Mouse (Mus musculus) spleen, embryonic (tissue): Measurements from ENCODE around the gene Tmem183a.

Experiments
- CTCF ChIA-PET: fragments of 350-600 bp; sonication (Branson Sonifier 250); formaldehyde crosslinking; loops from one replicate; lab custom pipeline; 2022; lab: Charles Lee

Gene Tmem183a

DNA sequence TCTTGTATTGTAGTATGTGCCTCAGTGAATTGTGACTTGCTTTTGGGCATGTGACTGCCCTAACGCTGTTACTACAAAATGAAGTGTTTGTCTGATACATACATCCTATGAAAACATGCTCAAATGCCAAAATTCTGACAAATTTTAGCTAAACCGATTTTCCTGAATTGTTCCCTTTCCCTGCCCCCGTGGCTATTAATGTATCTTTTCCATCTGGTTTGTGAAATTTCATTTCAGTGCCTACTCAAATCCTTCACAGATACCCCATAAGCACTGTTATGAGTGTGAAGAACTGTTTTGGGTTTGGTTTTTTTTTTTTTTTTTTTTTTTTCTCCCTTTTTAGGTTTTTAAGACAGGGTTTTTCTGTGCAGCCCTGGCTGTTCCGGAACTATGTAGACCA lies 16.7 kb downstream of the Tmem183a start:
- CTCF ChIA-PET = interaction anchor here (0.7 kb wide), 1 partner anchor 286 kb away, joined by 12 read pairs; no protein-coding TSS in a partner anchor

GRCm38 (mm10) chr1:134344005-134344950 lies 17.5 kb downstream of the Tmem183a start:
- CTCF ChIA-PET = interaction anchor here (0.7 kb wide), 1 partner anchor 285 kb away, joined by 12 read pairs; no protein-coding TSS in a partner anchor

GRCm38 (mm10) chr1:134343567-134343966 lies 18.2 kb downstream of the Tmem183a start:
- CTCF ChIA-PET = no interaction called here

DNA sequence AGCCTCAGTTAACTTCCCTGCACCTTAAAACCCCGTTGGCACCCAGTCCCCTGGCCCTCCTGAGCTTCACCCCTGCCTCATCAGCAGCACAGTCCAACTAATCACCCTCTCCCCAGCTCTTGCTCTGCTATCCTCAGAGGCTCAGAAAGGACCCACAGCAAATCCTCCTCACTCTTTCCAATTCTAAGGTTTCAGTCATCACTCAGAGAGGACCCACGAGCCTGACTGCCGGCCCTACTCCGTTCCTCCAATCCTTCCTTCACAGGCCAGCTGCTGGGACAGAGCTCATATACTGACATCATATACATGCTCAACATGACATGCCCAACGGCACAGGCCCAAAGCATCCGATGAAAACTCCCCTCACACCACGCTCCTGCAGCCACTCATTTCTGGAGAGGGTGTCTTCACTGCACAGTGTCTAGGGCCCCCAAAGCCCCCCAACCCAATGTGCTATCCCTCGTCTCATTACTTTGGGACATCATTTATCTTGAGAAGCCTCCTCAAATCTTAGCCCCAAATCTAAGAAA lies 18.9 kb downstream of the Tmem183a start:
- CTCF ChIA-PET = no interaction called here

GRCm38 (mm10) chr1:134342278-134342664 lies 19.5 kb downstream of the Tmem183a start:
- CTCF ChIA-PET = no interaction called here

GRCm38 (mm10) chr1:134341641-134342277 lies 20.0 kb downstream of the Tmem183a start:
- CTCF ChIA-PET = no interaction called here

DNA sequence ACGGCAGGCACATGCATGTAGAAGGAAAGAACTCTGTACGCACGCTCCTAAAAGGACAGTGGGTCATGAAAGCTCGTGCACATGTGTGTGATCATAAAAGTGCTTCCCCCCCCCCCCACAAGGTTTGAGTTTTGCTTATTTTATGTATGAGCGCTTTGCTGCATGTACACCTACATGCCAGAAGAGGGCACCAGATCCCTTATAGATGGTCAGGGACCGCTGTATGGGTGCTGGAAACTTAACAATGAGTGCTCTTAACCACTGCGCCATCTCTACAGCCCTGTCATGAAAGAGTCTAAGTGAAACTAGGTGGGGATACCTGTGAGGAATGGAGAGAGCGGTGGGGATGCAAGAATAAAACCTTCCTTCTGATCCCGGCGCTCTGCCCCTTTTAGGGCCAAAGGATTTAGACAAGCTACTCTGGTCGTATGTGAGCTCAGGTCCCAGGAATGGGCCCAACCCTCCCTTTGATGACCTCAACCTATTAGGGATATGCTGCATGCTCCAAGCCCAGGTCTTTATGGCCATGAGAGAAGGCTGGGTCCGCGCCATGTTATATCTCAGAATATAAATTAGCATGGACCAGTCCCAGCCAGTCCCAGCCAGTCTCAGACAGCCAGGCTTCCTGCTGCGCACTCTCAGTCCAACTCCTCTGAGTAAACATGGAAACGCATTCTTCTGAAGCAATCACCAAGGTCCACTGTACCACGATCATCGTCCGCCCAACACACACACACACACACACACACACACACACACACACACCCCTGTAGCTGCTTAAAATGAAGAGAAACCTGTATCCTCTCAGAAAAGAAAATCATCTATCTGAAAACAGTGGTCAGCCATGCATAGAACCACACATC lies 21.8 kb downstream of the Tmem183a start:
- CTCF ChIA-PET = interaction anchor here (0.6 kb wide), 1 partner anchor 163 kb away, joined by 4 read pairs; no protein-coding TSS in a partner anchor

GRCm38 (mm10) chr1:134339162-134339561 lies 22.6 kb downstream of the Tmem183a start:
- CTCF ChIA-PET = no interaction called here

DNA sequence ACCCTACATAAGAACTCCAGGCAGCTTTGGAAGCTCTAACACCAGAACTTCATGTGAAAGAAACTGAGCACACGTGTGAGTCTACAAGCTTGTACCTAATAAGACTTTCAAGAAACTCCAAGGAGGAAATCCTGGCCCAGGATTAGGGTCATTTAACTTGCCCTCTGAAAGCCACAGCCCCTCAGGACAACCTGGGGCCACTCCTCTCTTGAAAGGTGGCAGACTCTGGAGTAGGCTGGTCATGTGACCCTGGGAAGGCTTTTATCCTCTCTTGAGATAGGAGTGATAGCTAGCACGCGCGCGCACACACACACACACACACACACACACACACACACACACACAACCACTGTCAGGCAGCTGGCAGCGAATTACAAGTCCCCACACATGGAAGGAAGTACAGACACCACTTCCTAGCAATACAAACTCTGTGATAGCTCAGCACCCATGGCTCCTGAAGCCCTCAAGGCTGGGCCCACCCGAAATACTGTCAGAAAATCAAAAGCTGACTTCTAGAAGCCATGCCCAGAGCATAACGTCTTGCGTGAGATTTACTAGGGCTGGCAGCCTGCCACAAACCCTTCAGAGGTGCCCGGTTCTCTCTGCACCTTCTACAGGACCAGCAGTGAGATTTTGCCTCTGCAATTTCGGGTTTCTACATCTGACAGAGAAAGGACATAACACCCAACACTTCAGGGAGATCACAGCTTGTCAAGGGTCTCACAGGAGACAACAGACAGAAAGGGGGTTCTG lies 24.6 kb downstream of the Tmem183a start:
- CTCF ChIA-PET = no interaction called here

DNA sequence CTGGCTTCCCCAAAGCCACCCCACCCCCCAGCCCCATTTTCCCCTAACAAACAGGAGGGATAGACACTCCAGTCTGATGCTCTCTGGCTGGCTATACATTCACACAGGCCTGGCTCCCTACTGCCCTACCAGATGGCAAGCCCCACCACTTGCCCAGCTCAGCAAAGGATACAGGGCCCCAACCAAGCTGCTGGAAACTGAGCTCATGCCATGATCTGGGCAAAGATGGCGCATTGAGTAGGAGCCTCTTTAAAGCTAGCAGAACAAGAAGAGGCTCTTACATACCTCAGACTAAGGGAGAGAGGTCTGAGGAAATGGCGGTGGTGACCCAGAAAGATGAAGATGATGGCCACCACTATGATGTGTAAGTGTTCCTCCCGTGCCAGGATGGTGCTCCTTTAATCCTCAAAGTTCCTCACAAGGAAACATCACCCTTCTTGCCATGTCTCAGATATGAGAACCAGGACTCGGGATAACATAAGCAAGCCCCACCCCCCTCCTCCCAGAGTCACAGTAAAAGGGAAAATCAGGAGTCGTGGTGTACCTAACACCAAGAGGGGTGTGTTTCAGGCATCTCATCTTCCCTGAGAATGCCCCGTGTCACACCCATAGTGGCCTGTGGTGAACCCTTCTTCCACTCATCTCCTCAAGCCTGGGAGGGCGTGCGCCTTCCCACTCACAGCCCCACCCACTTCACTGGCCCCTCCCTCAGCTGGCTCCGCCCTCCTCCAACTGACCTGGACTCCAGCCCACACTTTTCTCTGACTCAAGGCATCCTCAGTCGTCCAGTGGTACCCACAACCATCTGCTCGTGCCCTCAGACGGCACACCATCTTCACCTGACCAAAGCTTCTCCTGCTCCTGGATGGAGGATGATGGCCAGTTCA lies 25.6 kb downstream of the Tmem183a start:
- CTCF ChIA-PET = no interaction called here

- CTCF ChIA-PET = no interaction called here
Measured at GRCm38 (mm10) chr1:134335211-134335923, 26.4 kb downstream of the Tmem183a start.

DNA sequence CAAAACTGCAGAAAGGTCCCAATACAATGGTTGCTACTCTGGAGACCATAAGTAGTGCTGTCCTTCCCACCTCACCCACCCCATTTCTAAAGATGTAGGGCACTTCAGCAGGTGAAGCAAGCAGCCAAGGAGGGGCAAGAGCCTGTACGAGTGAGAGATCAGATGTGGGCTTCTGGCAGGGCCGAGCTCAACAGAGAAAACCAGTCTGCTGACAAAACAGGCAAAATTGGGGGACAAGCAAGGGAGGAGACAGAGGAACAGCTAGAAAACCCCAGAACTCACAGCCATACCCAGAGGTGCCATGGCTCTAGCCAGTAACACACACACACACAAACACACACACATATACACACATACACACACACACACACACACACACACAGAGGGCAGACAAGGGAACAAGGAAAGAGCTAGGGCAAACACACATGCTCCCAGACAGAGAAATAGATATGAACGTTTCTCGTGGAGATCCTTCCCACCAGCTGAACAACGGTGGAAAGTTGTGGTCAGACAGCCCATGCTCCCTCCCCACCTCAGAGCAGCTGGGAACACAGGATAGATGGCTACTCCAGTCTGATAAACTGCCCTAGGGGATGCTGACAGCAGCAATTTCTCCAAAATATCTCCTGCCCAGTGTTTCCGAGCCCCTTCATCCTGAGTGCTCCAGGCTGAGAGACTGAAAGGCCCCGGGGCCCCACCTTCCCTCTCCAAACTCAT lies 27.5 kb downstream of the Tmem183a start:
- CTCF ChIA-PET = no interaction called here

- CTCF ChIA-PET = interaction anchor here (0.5 kb wide), 1 partner anchor 59 kb away, joined by 8 read pairs; no protein-coding TSS in a partner anchor
Measured at GRCm38 (mm10) chr1:134333371-134334110, 28.2 kb downstream of the Tmem183a start.

- CTCF ChIA-PET = interaction anchor here (0.5 to 1.1 kb wide), 2 partner anchors 9 to 60 kb away, joined by 3 to 8 read pairs; no protein-coding TSS in a partner anchor
Measured at GRCm38 (mm10) chr1:134332770-134333271, 29.0 kb downstream of the Tmem183a start, which contains the start of gene Ppfia4. Gene Ppfia4 (minus strand): TSS chr1:134332928.

- CTCF ChIA-PET = interaction anchor here (1.1 kb wide), 1 partner anchor 9 kb away, joined by 3 read pairs; no protein-coding TSS in a partner anchor
Measured at GRCm38 (mm10) chr1:134331879-134332635, 29.7 kb downstream of the Tmem183a start.

GRCm38 (mm10) chr1:134326841-134327346 lies 34.9 kb downstream of the Tmem183a start:
- CTCF ChIA-PET = no interaction called here
